Mouse (Mus musculus) frontal cortex, adult 2 months (tissue): ENCODE data around the gene Pjvk. TPM values are rescaled to one million over a fixed set of nuclear protein-coding genes. Genes with fewer than 3 reads are reported as not detected.
A peak's percentile ranks its signal among the peaks of the same experiment; 100 is the strongest.
"Not testable (repeated sequence)": the region's sequence is repeated elsewhere in the genome, so short reads cannot be mapped to it uniquely, and the experiment has no call there.

Experiments
- DNase-seq, 2 experiments: peaks; one replicate each; pipeline ENCODE4 v3.0.0; 2022; ENCODE audit warnings: low spot score in 1 of 2; ENCODE audit errors: extremely low spot score in 1 of 2
- polyA plus RNA-seq: library from polyadenylated mRNA; depleted of rRNA; stranded (reverse); fragments of >200 nt; gene quantifications from 2 replicates; pipeline ENCODE4 v1.2.3, GENCODE M21; 2012; rRNA removed

Gene Pjvk
- polyA plus RNA-seq = 0.06 and 0.40 TPM in 2 replicates

GRCm38 (mm10) chr2:76647883-76648570, at the start of gene Pjvk, which contains the start of gene Prkra:
Gene Pjvk, plus strand, starts transcription at chr2:76648476.
Gene Prkra, minus strand, starts transcription at chr2:76648015.
- DNase-seq = peak; percentile 94 to 95

- no peak for DNase-seq
Measured at GRCm38 (mm10) chr2:76599214-76599613, 49.1 kb upstream of the Pjvk start.

- no peak for DNase-seq
Measured at GRCm38 (mm10) chr2:76602256-76602655, 46.0 kb upstream of the Pjvk start.

GRCm38 (mm10) chr2:76606704-76607103, 41.6 kb upstream of the Pjvk start:
- DNase-seq = peak in 1 of 2 experiments; percentile 32

GRCm38 (mm10) chr2:76610326-76611104, 37.8 kb upstream of the Pjvk start:
- DNase-seq = no peak

DNA sequence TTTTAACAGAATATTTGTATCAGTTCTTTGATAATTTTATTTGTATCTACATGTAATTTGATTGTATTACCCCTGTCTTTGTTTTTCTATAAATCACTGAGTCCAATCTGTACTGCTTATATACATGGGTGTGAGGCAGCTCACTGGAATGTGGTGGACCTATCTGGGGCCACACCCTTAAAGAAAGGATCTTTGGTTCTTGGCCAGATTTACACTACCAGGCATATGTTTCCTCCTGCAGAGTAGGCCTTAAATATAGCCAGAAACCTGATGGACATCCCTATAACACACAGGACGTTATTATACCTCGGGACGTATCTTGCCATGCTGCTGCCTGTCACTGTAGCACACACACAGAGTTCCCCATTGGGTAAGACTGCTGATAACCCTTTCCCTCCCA, 36.3 kb upstream of the Pjvk start:
- DNase-seq = no peak

GRCm38 (mm10) chr2:76618078-76618477, 30.2 kb upstream of the Pjvk start:
- peak in 1 of 2 experiments; percentile 75 for DNase-seq

- DNase-seq = no peak
Measured at GRCm38 (mm10) chr2:76620188-76620587, 28.1 kb upstream of the Pjvk start.

DNA sequence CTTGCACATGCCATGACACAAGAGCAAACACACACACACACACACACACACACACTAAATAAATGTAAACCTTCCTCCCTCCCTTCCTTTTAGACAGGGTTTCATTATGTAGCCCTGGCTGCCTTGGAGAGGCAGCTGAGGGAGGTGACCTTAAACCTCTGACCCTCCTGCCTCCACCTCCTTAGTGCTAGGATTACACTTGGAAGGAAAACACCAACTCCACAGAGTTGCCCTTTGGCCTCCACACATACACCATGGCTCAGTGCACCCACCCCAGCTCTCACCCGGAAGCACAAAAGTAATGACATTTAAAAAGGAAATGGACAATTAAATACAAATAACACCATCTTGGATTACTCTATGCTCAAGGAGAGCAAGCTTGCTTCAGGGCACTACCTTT, 26.6 kb upstream of the Pjvk start:
- no peak for DNase-seq

- not testable (repeated sequence) for DNase-seq
Measured at GRCm38 (mm10) chr2:76622316-76622715, 26.0 kb upstream of the Pjvk start.

DNA sequence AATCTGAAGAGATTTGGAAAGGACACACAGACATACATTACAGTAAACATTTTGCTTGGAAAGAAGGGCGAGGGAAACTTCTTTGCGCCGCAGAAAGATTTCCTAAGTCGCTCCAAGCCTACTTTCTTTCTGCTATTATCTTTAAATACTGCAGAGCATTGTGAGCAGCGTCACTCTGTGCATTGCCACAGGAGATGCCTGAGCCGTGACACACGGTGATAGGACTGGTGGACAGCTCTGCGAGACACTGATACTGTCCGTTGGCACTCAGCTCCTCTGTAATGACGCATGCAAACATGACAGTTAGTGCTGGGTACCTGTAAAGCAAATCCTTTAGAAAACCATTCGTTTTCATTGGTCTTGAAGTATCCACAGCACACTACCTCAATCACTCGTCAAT, 18.0 kb upstream of the Pjvk start:
- no peak for DNase-seq

- no peak for DNase-seq
Measured at GRCm38 (mm10) chr2:76631600-76631999, 16.7 kb upstream of the Pjvk start.

- DNase-seq = no peak
Measured at GRCm38 (mm10) chr2:76639637-76640036, 8.6 kb upstream of the Pjvk start.

GRCm38 (mm10) chr2:76643801-76644200, 4.5 kb upstream of the Pjvk start:
- DNase-seq = no peak

- DNase-seq = no peak
Measured at GRCm38 (mm10) chr2:76647441-76647869, 821 bp upstream of the Pjvk start.

DNA sequence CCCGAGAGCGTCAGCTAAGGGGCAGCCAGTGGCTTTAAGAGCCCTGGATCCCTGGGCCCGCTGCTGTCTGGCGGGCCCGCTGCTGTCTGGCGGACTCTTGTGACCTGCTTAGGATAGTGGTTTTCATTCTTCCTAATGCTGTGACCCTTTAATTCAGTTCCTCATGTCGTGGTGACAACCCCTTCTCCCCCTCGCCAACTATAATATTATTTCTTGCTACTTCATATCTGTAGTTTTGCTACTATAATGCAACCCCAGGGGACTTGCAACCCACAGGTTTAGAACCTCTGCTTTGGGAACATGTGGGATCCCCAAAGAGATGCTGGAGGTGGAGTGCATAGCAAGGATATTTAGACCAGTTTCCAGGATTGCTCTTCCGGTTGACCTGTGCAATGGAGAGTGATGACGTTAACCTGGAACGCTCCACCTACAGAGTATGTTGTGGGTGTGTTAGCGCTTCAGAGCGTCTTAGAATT, 428 bp downstream of the Pjvk start:
- DNase-seq = peak in 1 of 2 experiments; percentile 11

DNA sequence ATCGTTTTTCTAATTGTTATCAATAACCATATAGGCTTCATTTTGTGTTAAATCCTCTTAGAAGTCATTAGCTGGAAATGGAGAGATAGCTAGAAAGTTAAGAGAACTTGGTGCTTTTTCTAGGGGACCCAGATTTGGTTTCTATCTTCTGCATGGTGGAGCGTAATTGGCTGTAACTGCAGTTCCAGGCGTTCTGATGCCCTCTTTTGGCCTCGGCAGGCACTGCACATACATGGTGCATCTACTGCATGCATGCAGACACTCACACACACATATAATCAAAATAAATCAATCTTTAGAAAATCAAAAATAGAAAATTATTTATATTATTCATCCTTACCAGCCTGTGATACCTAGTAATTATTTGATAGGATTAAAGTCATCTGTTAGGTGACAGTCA, 4.8 kb downstream of the Pjvk start:
- no peak for DNase-seq

- no peak for DNase-seq
Measured at GRCm38 (mm10) chr2:76654646-76655045, 6.4 kb downstream of the Pjvk start.

GRCm38 (mm10) chr2:76655444-76655843, 7.2 kb downstream of the Pjvk start:
- no peak for DNase-seq

- DNase-seq = no peak
Measured at GRCm38 (mm10) chr2:76655982-76656381, 7.7 kb downstream of the Pjvk start.

DNA sequence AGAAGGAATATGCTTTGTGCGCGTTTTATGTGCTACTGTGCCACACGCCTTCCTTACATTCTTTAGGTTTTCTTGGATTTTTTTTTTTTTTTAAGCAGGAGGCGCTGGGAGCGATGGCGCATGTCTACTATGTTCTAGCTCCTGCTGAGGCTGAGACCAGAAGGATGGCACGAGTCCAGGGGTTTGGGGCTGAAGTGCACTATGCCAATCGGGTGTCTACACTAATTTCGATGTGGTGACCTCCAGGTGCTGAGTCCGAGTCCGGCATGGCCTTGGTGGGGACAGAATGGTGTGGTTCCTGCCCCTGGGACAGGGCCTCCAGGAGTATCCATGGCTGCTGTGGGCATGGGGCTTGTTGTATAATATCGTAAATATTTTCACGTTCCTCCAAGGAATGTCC, 10.3 kb downstream of the Pjvk start:
- no peak for DNase-seq

- no peak for DNase-seq
Measured at GRCm38 (mm10) chr2:76659419-76659818, 11.1 kb downstream of the Pjvk start.
